Mouse (Mus musculus): ENCODE measurements around the gene Kcnip4.

The Kcnip4 gene

GRCm38 (mm10) chr5:49524394-49525241 lies at the start of gene Kcnip4:
Gene Kcnip4, minus strand, starts transcription at chr5:49524907.
- DNase-seq (ENCODE audit: inconsistent ontology term) = peak; percentile 68

GRCm38 (mm10) chr5:49571876-49572275 lies 47.2 kb upstream of the Kcnip4 start:
- DNase-seq (ENCODE audit: inconsistent ontology term) = peak; percentile 9

GRCm38 (mm10) chr5:49563751-49564150 lies 39.0 kb upstream of the Kcnip4 start:
- DNase-seq (ENCODE audit: inconsistent ontology term) = no peak

- no peak for DNase-seq (ENCODE audit: inconsistent ontology term)
These were observed 32.7 kb upstream of the Kcnip4 start for GRCm38 (mm10) chr5:49557436-49557835.

GRCm38 (mm10) chr5:49547884-49548283 lies 23.2 kb upstream of the Kcnip4 start:
- DNase-seq (ENCODE audit: inconsistent ontology term) = no peak

- DNase-seq (ENCODE audit: inconsistent ontology term) = peak; percentile 19
These were observed 4.7 kb upstream of the Kcnip4 start for GRCm38 (mm10) chr5:49529362-49529761.

GRCm38 (mm10) chr5:49525242-49525612 lies 520 bp upstream of the Kcnip4 start:
- peak; percentile 12 for DNase-seq (ENCODE audit: inconsistent ontology term)

GRCm38 (mm10) chr5:49523997-49524393 lies 712 bp downstream of the Kcnip4 start:
- no peak for DNase-seq (ENCODE audit: inconsistent ontology term)

GRCm38 (mm10) chr5:49522986-49523385 lies 1.7 kb downstream of the Kcnip4 start:
- no peak for DNase-seq (ENCODE audit: inconsistent ontology term)

- DNase-seq (ENCODE audit: inconsistent ontology term) = no peak
These were observed 26.0 kb downstream of the Kcnip4 start for GRCm38 (mm10) chr5:49498743-49499142.

- DNase-seq (ENCODE audit: inconsistent ontology term) = no peak
These were observed 37.4 kb downstream of the Kcnip4 start for GRCm38 (mm10) chr5:49487270-49487669.

GRCm38 (mm10) chr5:49470738-49471137 lies 54.0 kb downstream of the Kcnip4 start:
- DNase-seq (ENCODE audit: inconsistent ontology term) = no peak

GRCm38 (mm10) chr5:49460643-49461276 lies 63.9 kb downstream of the Kcnip4 start:
- DNase-seq (ENCODE audit: inconsistent ontology term) = no peak

GRCm38 (mm10) chr5:49453100-49453499 lies 71.6 kb downstream of the Kcnip4 start:
- no peak for DNase-seq (ENCODE audit: inconsistent ontology term)

GRCm38 (mm10) chr5:49451295-49451694 lies 73.4 kb downstream of the Kcnip4 start:
- DNase-seq (ENCODE audit: inconsistent ontology term) = no peak

GRCm38 (mm10) chr5:49450876-49451275 lies 73.8 kb downstream of the Kcnip4 start:
- no peak for DNase-seq (ENCODE audit: inconsistent ontology term)

- no peak for DNase-seq (ENCODE audit: inconsistent ontology term)
These were observed 87.5 kb downstream of the Kcnip4 start for GRCm38 (mm10) chr5:49437236-49437635.

- no peak for DNase-seq (ENCODE audit: inconsistent ontology term)
These were observed 97.0 kb downstream of the Kcnip4 start for GRCm38 (mm10) chr5:49427689-49428088.

- DNase-seq (ENCODE audit: inconsistent ontology term) = no peak
These were observed 105.0 kb downstream of the Kcnip4 start for GRCm38 (mm10) chr5:49419707-49420106.

- DNase-seq (ENCODE audit: inconsistent ontology term) = peak; percentile 5
These were observed 116.4 kb downstream of the Kcnip4 start for GRCm38 (mm10) chr5:49408351-49408750.

- DNase-seq (ENCODE audit: inconsistent ontology term) = peak; percentile 8
These were observed 154.1 kb downstream of the Kcnip4 start for GRCm38 (mm10) chr5:49370543-49371076.

GRCm38 (mm10) chr5:49368636-49369423 lies 155.9 kb downstream of the Kcnip4 start:
- DNase-seq (ENCODE audit: inconsistent ontology term) = peak; percentile 68
